Mouse (Mus musculus): ENCODE measurements at regions not wholly inside any gene's neighbourhood (a gene's known extent, or its start where the extent isn't known, plus 50 kb on each side); places are given as distances from the start of the nearest gene placed in this dataset.

DNA sequence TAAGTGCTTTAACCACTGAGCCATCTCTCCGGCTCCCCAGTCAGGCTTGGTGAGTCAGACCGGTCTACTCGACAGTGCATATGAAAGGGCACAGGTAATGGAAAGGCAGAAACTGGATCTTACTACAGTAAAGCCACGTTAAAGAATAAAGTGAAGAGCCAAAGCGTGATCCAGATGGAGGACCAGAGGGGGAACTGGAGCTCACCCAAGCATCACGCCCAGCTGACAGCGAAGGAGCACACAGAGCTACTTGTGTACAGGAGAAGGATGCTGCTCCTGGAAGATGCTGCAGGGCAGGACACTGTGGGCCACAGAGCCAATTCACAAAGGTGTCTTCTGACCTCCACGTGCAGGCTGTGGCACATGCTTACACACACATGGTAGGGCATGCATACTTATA, 96.7 kb upstream of the Ppp1r26 start:
- no peak for DNase-seq (ENCODE audit: low spot score)

DNA sequence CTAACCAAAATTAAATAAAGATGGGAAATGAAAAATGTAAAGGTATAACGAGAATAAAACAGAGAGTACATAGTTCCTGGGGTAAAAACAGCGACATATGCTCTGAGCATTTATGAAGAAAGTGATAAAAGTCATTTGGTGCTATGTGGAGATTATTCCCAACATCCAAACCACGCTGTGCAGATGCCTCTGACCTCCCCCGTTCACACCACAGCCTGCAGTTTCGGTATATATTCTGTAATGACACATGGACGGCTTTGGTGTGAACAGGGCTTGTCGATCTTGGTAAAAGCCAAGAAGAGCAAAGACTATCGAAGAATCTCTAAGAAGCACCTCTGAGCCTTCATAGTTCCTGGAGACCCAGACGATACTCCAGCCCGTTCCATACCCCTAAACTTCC, 95.2 kb upstream of the Ppp1r26 start:
- no peak for DNase-seq (ENCODE audit: low spot score)

DNA sequence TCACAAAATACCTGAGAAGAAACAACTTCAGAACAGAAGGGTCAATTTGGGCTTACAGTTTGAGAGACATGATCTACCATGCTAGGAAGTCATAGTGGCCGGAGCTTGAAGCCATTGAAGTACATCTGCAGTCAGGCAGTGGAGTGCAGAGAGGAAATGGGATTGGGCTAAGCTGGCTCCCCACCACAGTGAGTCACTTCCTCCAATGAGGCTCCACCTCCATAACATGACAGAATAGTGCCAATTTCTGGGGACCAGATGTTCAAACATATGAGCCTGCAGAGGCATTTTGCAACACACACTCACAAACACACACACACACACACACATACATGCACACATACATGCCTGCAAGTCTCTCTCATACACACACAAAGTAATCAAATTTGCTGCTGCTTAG, 93.7 kb upstream of the Ppp1r26 start:
- DNase-seq (ENCODE audit: low spot score): no peak

DNA sequence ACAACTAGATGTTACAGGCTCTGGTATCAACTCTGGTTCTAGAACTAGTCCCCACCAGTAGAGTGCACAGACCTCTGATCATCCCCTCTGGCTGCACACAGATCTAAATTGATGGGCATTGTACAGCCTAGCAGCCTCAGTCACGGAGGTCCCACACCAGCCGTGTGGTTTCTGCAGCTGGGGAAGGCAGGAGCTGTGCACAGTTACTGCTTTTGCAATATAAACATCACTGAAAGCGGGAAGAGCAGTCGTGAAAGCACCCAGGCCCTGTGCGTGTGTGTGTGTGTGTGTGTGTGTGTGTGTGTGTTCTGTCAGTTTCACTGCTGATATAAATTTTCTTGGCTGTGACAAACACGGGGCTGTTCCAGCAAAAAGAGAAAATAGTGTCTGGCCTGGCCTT, 84.4 kb upstream of the Ppp1r26 start:
- no peak for DNase-seq (ENCODE audit: low spot score)

DNA sequence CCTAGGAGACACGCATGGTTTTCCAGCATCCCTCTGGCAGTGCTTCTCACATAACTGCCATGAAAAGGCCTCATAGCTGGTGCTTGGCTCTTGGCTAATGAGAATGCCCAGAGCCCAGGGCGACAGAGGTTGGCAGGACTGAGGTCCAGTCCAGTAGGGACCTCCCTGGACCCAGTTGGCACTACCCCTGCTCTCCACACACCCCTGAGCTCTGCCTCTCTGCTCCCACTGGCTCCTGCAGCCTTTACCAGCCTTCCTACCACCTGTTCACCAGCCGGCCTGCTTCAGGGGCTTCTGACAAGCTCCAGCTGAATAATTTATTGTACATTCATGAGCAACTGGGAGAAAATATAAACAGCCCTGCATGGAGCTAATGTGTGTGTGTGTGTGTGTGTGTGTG, 82.0 kb upstream of the Ppp1r26 start:
- DNase-seq (ENCODE audit: low spot score): no peak

DNA sequence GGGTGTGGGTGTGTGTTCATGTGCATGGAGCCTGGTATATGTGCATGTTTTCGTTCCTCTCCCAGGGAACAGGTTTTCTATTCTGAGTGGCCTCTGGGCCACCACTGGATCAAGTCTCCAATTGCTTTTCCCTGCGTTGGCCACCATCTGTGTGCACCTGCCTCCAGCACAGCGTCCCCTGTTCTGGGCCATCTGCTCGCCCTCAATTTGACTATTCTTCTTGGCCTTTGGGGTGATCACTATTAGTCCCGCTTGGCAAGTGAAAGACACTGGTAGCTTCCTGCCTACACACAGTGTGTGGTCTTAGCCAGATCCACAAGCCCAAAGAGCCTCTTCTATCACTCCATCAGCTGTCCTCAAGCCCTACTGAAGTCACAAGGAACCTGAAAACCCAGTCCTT, 80.8 kb upstream of the Ppp1r26 start:
- no peak for DNase-seq (ENCODE audit: low spot score)

DNA sequence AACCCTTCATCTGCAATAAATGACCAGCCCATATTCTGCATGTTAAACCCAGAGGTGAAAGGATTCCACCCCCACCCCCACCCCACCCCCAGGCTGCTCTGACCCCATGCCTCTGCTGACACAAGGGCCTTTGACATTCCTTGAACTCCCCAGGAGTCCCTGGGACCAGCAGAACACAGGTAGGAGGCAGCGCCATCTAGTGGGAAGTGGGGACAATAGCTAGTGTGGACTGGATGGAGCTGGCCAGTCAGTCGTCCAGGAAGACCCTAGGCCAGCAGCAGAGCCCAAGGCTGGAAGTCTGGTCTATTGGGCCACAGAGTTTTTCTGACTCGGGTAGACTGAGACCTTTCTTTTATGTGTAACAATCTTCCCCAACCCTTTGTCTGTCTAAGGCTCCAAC, 71.8 kb upstream of the Ppp1r26 start:
- DNase-seq (ENCODE audit: low spot score): peak; percentile 32

DNA sequence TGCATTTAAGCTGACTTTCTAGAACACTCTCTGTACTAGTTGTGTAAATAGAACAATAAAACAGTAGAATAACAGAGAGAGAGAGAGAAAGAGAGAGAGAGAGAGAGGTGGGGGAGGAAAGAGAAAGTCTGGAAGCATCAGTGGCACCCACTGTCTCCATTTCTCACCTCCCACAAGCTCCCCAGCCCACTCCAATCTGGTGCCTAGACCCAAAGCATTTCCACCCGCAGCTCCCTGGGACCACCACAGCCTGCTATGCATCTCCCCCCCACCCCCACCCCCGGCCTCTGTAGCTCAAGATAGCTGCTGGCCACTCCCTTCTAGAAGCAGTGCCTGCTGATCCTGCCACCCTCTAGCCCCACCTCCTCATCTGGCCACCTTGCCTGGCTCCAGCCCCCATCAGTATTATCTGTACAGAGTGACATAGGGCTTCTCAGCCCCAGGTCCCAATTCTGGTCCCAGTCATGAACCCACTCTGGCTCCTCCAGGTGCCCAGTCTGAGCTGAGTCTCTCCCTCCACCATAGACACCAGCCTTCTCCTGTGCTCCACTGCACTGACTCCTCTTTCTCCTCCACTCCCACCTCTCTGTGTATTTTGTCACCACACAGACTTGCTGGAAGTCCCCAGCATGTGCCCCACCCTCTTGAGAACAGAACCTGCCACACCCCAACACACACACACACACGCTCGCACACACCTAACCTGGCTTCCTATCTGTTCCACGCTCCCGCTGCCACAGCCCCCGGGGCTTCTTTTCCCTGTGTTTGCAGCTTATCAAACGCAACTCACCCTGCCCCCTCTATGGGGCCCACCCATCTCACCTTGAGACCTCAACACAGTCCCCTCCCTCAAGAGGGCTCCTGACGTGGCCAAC, 68.4 kb upstream of the Ppp1r26 start:
- no peak for DNase-seq (ENCODE audit: low spot score)

DNA sequence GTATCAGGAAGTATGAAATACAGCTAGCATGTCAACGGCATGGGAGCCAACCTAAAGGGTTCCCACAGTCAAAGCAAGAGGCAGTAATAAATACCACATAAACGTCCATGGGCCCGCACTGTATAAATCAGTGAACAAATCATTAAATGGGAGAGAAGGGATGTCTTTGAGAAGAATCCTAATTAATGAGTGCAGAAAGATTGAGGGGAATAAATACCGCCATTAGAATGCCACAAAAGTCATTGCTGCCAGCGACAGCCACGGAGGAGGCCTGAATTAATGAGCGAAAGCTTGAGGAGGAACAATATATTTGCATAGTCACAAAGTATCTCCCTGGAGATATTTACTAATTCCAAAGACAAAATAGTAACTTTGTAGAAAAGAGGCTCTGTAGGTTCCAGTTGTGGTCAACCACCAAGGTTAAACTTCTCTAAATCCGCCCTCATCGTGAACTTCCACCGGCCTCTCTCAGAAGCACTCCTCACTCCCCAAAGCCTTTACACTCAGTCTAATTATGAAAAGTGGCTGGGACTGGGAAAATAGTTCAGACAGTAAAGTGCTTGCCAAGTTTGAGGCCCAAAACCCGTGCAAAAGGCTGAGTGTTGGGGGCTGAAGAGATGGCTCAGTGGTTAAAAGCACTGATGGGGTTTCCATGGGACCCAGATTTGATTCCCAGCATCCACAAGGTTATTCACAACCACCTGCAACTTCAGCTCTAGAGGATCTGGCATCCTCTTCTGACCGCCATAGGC, 64.4 kb upstream of the Ppp1r26 start:
- DNase-seq (ENCODE audit: low spot score): no peak

DNA sequence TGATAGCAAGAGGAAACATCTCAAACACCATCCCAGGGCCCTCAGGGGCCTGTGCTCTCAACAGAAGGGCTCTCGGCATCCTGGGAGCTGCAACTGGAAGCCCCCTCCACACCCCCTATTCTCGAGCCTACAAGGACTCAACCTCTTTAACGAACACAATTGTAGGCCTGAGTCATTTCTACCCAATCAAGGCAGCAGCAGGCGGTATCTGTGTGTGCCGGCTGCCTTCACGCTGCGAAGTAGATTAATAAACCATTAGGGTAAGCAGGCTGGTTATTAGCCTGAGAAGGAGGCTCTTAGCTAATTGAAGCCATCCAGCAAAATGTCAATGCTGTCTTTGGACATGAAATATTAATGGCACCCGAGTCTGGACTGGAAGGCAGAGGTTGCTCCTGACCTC, 61.7 kb upstream of the Ppp1r26 start:
- DNase-seq (ENCODE audit: low spot score): no peak

DNA sequence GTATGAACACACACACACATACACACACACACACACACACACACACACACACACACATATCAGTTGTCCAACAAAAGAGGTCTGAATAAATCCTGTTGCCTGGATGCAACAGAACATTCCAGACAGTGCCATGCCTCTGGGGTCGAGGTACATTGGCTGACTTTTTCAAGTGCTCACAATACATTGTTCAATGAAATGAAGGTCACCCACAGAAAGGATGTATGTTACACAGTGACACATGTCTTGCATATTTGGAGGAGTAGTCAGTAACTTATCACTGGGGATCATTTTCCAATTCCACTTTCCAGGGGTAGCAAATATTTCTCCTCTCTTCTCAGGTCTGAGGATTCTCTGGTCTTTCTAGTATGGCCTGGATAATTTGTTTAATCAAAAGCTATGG, 59.8 kb upstream of the Ppp1r26 start:
- no peak for DNase-seq (ENCODE audit: low spot score)

DNA sequence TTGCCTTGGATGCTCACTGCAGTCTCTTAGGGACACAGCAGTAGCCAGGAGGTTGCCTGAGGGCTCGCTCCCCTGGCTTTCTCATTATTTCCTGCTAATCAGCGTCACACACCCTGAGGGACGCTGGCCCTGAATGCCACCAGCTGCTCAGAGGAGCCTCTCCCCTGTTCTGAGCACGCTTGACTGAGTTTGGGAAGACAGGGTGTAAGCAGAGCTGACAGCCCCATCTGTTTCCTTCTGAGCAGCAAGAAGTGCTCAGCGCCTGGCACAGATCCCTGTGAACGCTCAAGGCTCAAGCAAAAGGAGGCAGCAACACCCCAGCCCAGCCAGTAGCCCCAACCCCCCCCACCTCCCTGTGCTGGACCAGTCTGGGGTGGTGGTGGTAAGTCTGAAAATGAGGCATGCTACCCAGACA, 59.2 kb upstream of the Ppp1r26 start:
- no peak for DNase-seq (ENCODE audit: low spot score)

DNA sequence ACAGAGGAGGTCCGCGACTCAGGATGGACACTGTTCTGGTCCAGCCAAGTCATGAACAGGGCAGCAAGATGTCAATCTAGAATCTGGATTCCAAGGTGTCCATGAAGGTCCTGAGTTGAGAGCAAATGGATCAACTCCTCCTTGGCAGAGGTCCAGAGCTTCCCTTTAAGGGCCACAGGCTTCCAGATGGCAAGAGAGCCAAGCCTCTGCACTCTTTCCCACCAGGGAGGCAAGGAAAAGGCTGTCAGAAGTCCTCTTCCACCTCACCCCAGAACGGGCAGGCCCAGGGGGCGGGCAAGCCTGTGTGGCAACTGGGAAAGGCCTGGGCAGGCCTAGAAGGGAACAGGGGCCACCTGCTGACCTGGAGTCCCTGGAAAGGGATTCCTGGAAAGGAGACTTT, 58.7 kb upstream of the Ppp1r26 start:
- DNase-seq (ENCODE audit: low spot score): no peak

DNA sequence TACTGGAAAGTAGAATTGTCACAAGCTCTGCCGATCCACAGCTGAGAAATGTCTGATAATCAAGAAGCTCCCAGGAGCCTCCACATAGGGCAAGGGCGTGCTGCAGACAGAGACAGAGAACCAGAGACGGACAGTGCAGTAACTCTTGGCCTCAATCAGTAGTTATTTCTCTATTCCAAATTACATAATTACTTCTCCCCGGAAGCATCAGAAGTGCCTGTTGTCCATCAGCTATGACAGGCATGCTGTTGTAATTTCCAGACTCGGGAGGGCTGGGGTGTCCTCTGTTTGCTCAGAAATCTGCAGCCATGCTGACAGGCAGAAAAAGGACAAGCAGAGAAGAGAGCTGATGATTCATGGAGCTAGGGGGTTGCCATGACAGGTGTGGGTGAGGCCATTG, 56.9 kb upstream of the Ppp1r26 start:
- DNase-seq (ENCODE audit: low spot score): no peak

DNA sequence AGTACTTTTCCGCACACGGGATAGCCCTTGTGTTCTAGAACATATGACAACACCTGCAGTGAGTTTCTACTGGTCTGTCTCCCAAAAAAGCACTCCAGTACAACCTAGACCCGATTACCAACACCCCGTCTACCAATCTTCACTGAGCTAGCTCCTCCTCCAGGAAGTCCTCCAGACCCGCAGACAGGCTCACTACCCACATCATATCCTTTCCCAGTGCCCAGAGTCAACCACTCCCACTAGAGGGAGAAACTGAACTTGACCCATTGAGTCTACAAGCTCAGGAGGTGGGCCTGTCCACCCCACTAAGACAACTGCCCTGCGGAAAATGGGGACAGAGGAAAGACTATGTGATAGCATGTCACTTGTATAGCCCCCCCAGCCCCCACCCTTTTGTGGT, 51.2 kb upstream of the Ppp1r26 start:
- DNase-seq (ENCODE audit: low spot score): no peak
